In genomic region chr16:91199815-91200214, GRCm38 (mm10) we compare ENCODE assay signal across 27 mouse cellular contexts. TPM values are rescaled to one million over a fixed set of nuclear protein-coding genes. Genes with fewer than 3 reads are reported as not detected.
DNase-seq lines count a peak whose midpoint lies in the region; ATAC-seq and TF ChIP-seq lines count a peak whose summit lies in the region.
"Had no signal": no experiment of that assay in that cellular context is flagged by ENCODE, and none has a peak within 500 bp of the region (broad histone marks: within the 10 kb centered on the region; RNA-seq: fewer than 3 reads in every experiment).

No protein-coding gene starts in this region.

- H3K4me1 ChIP-seq in E14TG2a.4 (replicated peaks; ENCODE audit: low read depth, low read length), result no peaks in the 10 kb centered on the region
- no peaks in the 10 kb centered on the region for H3K4me1 ChIP-seq in ES-E14 (ENCODE audit: control insufficient read depth in 2 of 2, insufficient read depth in 2 of 2, low read length in 2 of 2, poor library complexity in 1 of 2)
- H3K4me1 ChIP-seq in midbrain, embryonic 16.5 days (ENCODE audit: control insufficient read depth, insufficient read depth, low read length), result no peaks in the 10 kb centered on the region
- H3K4me1 ChIP-seq: embryonic facial prominence, embryonic 15.5 days; forebrain, embryonic 15.5 days; heart, embryonic 13.5 days; hindbrain, embryonic 15.5 days had no signal

- H3K9ac ChIP-seq in ES-E14 (ENCODE audit: insufficient read depth, low read depth, low read length, poor library complexity, severe bottlenecking), result peak overlapping the region; percentile 44; the same call in 1 of the 2 replicates
- H3K9ac ChIP-seq in midbrain, embryonic 16.5 days (ENCODE audit: low read depth, low read length), result no peak overlapping the region
- H3K9ac ChIP-seq: embryonic facial prominence, embryonic 15.5 days; forebrain, embryonic 15.5 days; heart, embryonic 13.5 days; hindbrain, embryonic 15.5 days had no signal

- no peak for TF ChIP-seq CTCF in E14TG2a.4 (conservative IDR thresholded peaks at IDR 0.05; ENCODE audit: low read length)

- peaks cover 4% of the 10 kb centered on the region; the same call in 1 of the 2 replicates for H3K36me3 ChIP-seq in E14TG2a.4 (ENCODE audit: insufficient read depth, low read length)
- H3K36me3 ChIP-seq in ES-E14 (ENCODE audit: control insufficient read depth, insufficient read depth, low read length, poor library complexity, severe bottlenecking), result peaks cover 4% of the 10 kb centered on the region; the same call in 1 of the 2 replicates
- no peaks in the 10 kb centered on the region for H3K36me3 ChIP-seq in midbrain, embryonic 16.5 days (ENCODE audit: control insufficient read depth, insufficient read depth, low read length)
- H3K36me3 ChIP-seq: embryonic facial prominence, embryonic 15.5 days; forebrain, embryonic 15.5 days; heart, embryonic 13.5 days; hindbrain, embryonic 15.5 days had no signal

- in situ Hi-C loops in ES-E14 (cut with MboI; ENCODE audit: low sequenced_read_pairs in 2 of 2, unreplicated experiment in 2 of 2), result no loop called here

- ATAC-seq in midbrain, embryonic 16.5 days, result no peak
- ATAC-seq: CD4-positive, CD25-positive, alpha-beta regulatory T cell, adult 4 months; forebrain, embryonic 15.5 days; inflammation-experienced regulatory T-cells, adult 6 months; Patski had no signal

- H3K9me3 ChIP-seq in E14TG2a.4 (ENCODE audit: low read length), result peaks cover 31% of the 10 kb centered on the region
- H3K9me3 ChIP-seq in ES-E14 (ENCODE audit: control insufficient read depth, insufficient read depth, low read depth, low read length), result peaks cover 4% of the 10 kb centered on the region; the same call in 1 of the 2 replicates
- H3K9me3 ChIP-seq in midbrain, embryonic 16.5 days (replicated peaks; ENCODE audit: control insufficient read depth, low read length, poor library complexity, severe bottlenecking), result peaks cover 5% of the 10 kb centered on the region; the same call in 1 of the 2 replicates
- H3K9me3 ChIP-seq: embryonic facial prominence, embryonic 15.5 days; forebrain, embryonic 15.5 days; hindbrain, embryonic 15.5 days had no signal

- H3K4me3 ChIP-seq in E14TG2a.4 (replicated peaks; ENCODE audit: low read length) (peak overlapping the region; percentile 62), ES-E14 (ENCODE audit: insufficient read depth in 1 of 2, low read depth in 1 of 2, low read length in 2 of 2, poor library complexity in 1 of 2, severe bottlenecking in 1 of 2) (peak overlapping the region; percentile 38 to 63; a peak in 3 of 4 replicates)
- no peak overlapping the region for H3K4me3 ChIP-seq in midbrain, embryonic 16.5 days (ENCODE audit: low read depth, low read length)
- H3K4me3 ChIP-seq: embryonic facial prominence, embryonic 15.5 days; erythroblast, embryonic 14.5 days; forebrain, embryonic 15.5 days; heart, embryonic 13.5 days; hindbrain, embryonic 15.5 days had no signal

- intact Hi-C loops in left cerebral cortex, postnatal 10 days (cut with DNase I), result no loop called here

- no peak overlapping the region for H3K4me2 ChIP-seq in midbrain, embryonic 16.5 days (ENCODE audit: low read length)
- H3K4me2 ChIP-seq: embryonic facial prominence, embryonic 15.5 days; forebrain, embryonic 15.5 days; heart, embryonic 13.5 days; hindbrain, embryonic 15.5 days had no signal

- H3K27ac ChIP-seq in ES-E14 (ENCODE audit: insufficient read depth, low read depth, low read length, poor library complexity, severe bottlenecking), result no peak overlapping the region
- H3K27ac ChIP-seq in midbrain, embryonic 16.5 days (ENCODE audit: low read length), result no peak overlapping the region
- H3K27ac ChIP-seq: embryonic facial prominence, embryonic 15.5 days; forebrain, embryonic 15.5 days; heart, embryonic 13.5 days; hindbrain, embryonic 15.5 days had no signal

- no peaks in the 10 kb centered on the region for H3K27me3 ChIP-seq in E14TG2a.4 (ENCODE audit: insufficient read depth, low read length)
- peaks cover 9% of the 10 kb centered on the region for H3K27me3 ChIP-seq in midbrain, embryonic 16.5 days (ENCODE audit: control insufficient read depth, insufficient read depth, low read depth, low read length)
- H3K27me3 ChIP-seq: embryonic facial prominence, embryonic 15.5 days; forebrain, embryonic 15.5 days; heart, embryonic 13.5 days; Patski had no signal

- WGBS in midbrain, embryonic 16.5 days, result 91% methylated on average over 7 of the region's 7 CpGs

- DNase-seq in ES-E14 (ENCODE audit: low read depth, low spot score) (no peak), ZHBTc4 (ENCODE audit: low read depth, low spot score) (peak; percentile 58)
- no peak for DNase-seq in left cerebral cortex, postnatal 10 days (ENCODE audit: extremely low spot score in 1 of 2, low spot score in 2 of 2)
- DNase-seq in thymus, adult 18-20 months, result no peak
- DNase-seq: adrenal gland, postnatal 10 days; B cell, adult 2 months; cerebellum, adult 11 months; cerebellum, adult 8-10 months; cerebellum, postnatal 14 days; embryo, embryonic 11 days; gastrocnemius, postnatal 36 days; heart, adult 11 months; heart, postnatal 36 days had no signal

TF ChIP-seq in ES-E14, 5 proteins besides CTCF, POLR2A, EP300 and RAD21:
- TF ChIP-seq ZNF384 (IDR thresholded peaks at IDR 0.05; ENCODE audit: low read depth, low read length) (no peak), MAFK (IDR thresholded peaks at IDR 0.05; ENCODE audit: insufficient read depth, low read depth, low read length) (no peak), CHD2 (IDR thresholded peaks at IDR 0.05; ENCODE audit: low read depth, low read length) (0 out of 2 replicates have a peak, but pooled peaks have one; percentile 52), ZC3H11A (IDR thresholded peaks at IDR 0.05; ENCODE audit: borderline replicate concordance, low read depth, low read length) (no peak), HCFC1 (IDR thresholded peaks at IDR 0.05; ENCODE audit: borderline replicate concordance, insufficient read depth, low read length) (no peak)

RNA-seq across cellular contexts. Expression of gene Olig2, which starts 25.4 kb away (rescaled TPM):
- 0.09 TPM in 1 of 2 replicates, not detected in the other for total RNA-seq in ES-E14 (2012; rRNA removed)
- polyA plus RNA-seq in midbrain, embryonic 16.5 days (2015; fragmentation: Nextera tagmentation; extraction: Ambion mirVana), result 8.5 and 9.9 TPM in 2 replicates
- total RNA-seq in left cerebral cortex, postnatal 10 days (2021), result 10 to 100 TPM; 24.9 to 29.4 TPM
- total RNA-seq: adrenal gland, postnatal 10 days; common myeloid progenitor, adult 5-6 weeks; gastrocnemius, adult 8-10 months; gastrocnemius, postnatal 36 days; heart, postnatal 36 days; MEL had no signal
- polyA plus RNA-seq: CD4-positive, CD25-positive, alpha-beta regulatory T cell, adult 4 months; erythroblast, embryonic 14.5 days; heart, embryonic 13.5 days; heart, postnatal 0 days; inflammation-experienced regulatory T-cells, adult 6 months; Patski had no signal

Comparison
In these comparisons a context has a peak if more than half of its experiments do, and no peak if none do; other contexts are left out.
1. RNA of gene Olig2, which starts 25.4 kb away (total RNA-seq): 24.9 to 29.4 TPM in left cerebral cortex, postnatal 10 days; 0.09 TPM in ES-E14; every median in the first group is over 10 times any median in the second.